Mouse (Mus musculus): Measurements from ENCODE around the gene Flot2. TPM values are rescaled to one million over a fixed set of nuclear protein-coding genes. Genes with fewer than 3 reads are reported as not detected.

The Flot2 gene
- total RNA-seq, 1 experiment from 2014 or later, result 28.9 TPM

DNA sequence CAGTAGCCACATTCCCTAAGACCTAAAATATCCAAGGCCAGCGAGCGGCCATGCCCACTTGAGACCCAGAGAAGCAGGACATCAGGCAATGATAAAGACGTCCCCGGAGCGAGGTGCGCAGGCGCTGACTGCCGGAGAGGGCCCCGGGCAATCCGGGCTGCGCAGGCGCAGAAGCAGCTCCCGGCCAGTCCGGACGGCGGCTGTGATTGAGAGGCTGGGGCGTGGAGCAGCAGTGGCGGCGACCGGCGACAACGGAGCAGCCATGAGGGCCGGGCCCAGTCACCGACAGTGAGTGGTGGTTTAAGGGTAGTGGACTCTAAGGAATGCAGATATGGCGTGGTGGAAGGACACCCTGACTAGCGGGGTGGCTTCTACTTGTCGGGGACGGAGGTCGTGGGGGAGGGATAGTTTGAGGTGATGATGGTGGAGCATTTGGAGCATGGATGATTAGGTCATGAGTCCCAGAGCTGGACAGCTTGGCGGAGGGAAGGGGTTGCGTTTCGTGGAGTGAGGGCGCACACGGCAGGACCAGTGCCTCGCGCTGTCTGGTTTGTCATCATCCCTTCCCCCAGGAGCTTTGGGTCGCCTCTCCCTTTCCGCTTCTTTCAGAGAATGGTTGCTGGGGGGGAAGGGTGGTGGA is 56.9 kb downstream of the Flot2 start, which contains the start of gene Fam222b:
TSS of gene Fam222b (plus strand) at position 157 of the 640 bp plus-strand sequence.
- peak; percentile 94 for ATAC-seq (replicated peaks; ENCODE audit: insufficient number of reproducible peaks, low FRiP score, low TSS enrichment, poor library complexity, severe bottlenecking)

DNA sequence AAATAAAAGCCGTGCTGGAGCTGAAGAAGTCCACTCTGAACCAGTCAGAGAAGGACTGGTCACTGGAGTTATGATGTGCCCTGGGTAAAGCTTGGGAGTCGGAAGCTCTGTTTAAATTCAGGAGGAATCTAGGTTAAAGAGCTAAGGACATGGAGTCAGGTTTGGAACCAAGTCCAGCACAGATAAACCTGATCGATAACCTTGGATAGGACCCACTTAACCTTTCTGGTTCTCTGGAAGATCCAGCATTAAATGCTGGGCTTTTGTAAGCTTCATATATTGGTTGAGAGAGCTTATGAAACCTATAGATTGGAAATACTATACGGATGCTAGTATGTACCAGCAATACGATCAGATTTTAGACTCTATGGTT is 57.4 kb downstream of the Flot2 start:
- no peak for ATAC-seq (replicated peaks; ENCODE audit: insufficient number of reproducible peaks, low FRiP score, low TSS enrichment, poor library complexity, severe bottlenecking)

DNA sequence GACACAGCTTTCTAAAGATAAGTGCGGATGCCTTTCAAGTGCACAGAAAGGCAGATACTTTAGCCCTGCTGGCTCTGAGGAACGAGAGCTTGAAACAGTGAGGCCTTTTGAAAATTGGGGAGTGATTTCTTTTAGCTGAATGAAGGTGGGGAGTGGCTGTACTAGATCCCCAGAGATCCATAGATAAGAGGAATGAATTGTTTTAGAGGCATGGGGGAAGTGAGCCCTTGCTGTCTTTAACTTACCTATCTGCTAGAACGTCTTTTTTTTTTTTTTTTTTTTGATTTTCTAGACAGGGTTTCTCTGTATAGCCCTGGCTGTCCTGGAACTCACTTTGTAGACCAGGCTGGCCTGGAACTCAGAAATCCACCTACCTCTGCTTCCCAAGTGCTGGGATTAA is 59.3 kb downstream of the Flot2 start:
- ATAC-seq (replicated peaks; ENCODE audit: insufficient number of reproducible peaks, low FRiP score, low TSS enrichment, poor library complexity, severe bottlenecking), result no peak

DNA sequence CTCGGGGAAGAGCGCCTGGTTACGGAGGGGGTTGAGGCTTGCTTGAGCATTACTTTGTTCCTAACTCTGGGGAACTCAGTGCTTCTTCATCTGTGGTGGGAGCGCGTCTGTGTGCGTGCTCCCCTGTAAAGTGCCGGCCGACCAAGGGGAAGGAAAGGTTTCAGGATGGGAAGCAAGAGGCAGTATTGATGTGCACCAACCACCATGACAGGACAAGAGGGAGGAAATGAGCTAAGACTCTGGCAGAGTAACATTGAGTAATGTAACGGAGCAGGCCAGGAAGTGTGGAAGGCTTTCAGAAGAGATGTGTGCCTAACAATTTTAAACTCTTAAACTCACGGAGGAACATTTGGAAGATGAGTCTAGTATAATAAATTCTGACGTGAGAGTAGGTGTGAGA is 63.0 kb downstream of the Flot2 start:
- ATAC-seq (replicated peaks; ENCODE audit: insufficient number of reproducible peaks, low FRiP score, low TSS enrichment, poor library complexity, severe bottlenecking), result no peak; the same call in 1 of the 2 replicates

DNA sequence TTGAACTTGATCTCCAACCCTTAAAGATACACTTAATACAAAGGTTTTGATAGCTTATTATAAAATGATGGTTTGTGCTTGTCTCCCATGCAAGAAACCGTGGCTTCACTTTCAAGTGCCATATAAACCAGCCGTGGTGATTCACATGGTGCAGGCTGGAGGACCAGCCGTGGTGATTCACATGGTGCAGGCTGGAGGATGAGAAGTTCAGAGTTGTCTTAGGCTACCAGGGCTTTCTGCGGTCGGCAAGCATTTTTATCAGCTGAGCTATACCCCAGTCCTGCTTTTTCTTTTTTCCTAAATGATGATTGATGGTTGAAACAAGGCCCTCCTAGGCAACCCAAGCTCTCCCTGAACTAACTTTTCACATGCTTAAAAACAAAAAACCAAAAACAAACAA is 64.4 kb downstream of the Flot2 start:
- ATAC-seq (replicated peaks; ENCODE audit: insufficient number of reproducible peaks, low FRiP score, low TSS enrichment, poor library complexity, severe bottlenecking), result no peak

DNA sequence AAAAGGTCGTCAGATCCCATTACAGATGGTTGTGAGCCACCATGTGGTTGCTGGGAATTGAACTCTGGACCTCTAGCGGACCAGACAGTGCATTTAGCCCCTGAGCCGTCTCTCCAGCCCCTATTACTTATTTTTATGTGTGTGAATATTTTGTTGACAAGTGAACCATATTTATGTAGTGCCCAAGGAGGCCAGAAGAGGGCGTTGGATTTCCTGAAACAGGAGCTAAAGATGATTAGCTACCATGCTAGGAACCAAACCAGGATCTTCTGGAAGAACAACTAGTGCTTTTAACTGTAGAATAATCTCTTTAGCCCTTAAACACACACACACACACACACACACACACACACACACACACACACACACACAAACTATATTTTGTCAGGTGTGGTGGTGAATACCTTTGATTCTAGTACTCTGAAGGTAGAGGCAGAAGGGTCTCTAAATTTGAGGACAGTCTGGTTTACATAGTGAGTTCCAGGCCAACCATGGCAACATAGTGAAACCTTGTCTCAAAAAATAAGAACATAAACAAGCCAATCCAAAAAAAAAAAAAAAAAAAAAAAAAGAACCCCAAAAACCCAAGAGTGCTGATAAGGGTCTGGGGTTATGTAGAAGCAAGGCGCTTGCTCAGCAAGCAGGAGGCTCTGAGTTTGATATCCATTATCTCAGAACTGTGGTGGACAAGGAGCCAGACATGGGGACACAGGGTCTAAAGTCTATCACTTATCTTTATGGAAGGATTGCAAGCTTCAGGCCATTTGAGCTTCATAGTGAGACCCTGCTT is 65.4 kb downstream of the Flot2 start:
- ATAC-seq (replicated peaks; ENCODE audit: insufficient number of reproducible peaks, low FRiP score, low TSS enrichment, poor library complexity, severe bottlenecking), result no peak

DNA sequence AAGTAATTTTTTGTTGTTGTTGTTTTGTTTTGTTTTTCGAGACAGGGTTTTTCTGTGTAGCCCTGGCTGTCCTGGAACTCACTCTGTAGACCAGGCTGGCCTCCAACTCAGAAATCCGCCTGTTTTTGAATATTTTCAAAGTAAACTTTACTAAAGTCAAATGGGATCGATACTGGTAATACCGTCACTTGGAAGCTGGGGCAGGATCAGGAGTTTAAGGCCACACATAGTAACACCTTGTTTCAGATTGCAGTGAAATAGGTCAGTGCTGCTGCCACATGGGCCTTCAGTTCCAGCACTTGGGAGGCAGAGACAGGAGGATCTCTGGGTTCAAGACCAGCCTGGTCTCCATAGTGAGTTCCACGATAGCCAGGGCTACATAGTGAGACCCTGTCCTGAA is 66.8 kb downstream of the Flot2 start:
- no peak for ATAC-seq (replicated peaks; ENCODE audit: insufficient number of reproducible peaks, low FRiP score, low TSS enrichment, poor library complexity, severe bottlenecking)

Other genes starting within 250 kb of the Flot2 start
- not detected in 3 replicates for gene Pipox, start 143.8 kb upstream of the Flot2 start, total RNA-seq (2017)
- not detected in 3 replicates for gene Sez6, start 107.1 kb upstream of the Flot2 start, total RNA-seq (2017)
- gene Phf12, start 55.2 kb upstream of the Flot2 start, total RNA-seq (2017), result 34.9 to 44.3 TPM (median 43.9 TPM) in 3 replicates
- gene Dhrs13, start 5.7 kb upstream of the Flot2 start, total RNA-seq (2017), result 0.39 to 0.86 TPM in 2 of 3 replicates, not detected in the other
- gene Eral1, start 42.5 kb downstream of the Flot2 start, total RNA-seq (2017), result 7.1 to 17.9 TPM (median 16.5 TPM) in 3 replicates
- gene Fam222b, start 56.7 kb downstream of the Flot2 start, total RNA-seq (2017), result 3.6 to 7.9 TPM (median 4.4 TPM) in 3 replicates
- 3.6 to 4.9 TPM (median 3.6 TPM) in 3 replicates for gene Traf4, start 127.7 kb downstream of the Flot2 start, total RNA-seq (2017)
- 2.5 to 4.3 TPM (median 2.8 TPM) in 3 replicates for gene Nek8, start 138.7 kb downstream of the Flot2 start, total RNA-seq (2017)
- gene Tlcd1, start 138.8 kb downstream of the Flot2 start, total RNA-seq (2017), result 2.5 to 4.6 TPM (median 2.9 TPM) in 3 replicates
- 1,700 to 2,580 TPM (median 2,203 TPM) in 3 replicates for gene Rpl23a, start 145.7 kb downstream of the Flot2 start, total RNA-seq (2017)
- gene Rab34, start 150.5 kb downstream of the Flot2 start, total RNA-seq (2017), result not detected in 3 replicates
- not detected in 3 replicates for gene Proca1, start 155.5 kb downstream of the Flot2 start, total RNA-seq (2017)
- 43.1 to 61.5 TPM (median 48.3 TPM) in 3 replicates for gene Sdf2, start 207.8 kb downstream of the Flot2 start, total RNA-seq (2017)
- 54.5 to 84.6 TPM (median 59.8 TPM) in 3 replicates for gene Supt6, start 208.1 kb downstream of the Flot2 start, total RNA-seq (2017)
- gene 2610507B11Rik, start 223.8 kb downstream of the Flot2 start, total RNA-seq (2017), result 77.6 to 107 TPM (median 97.1 TPM) in 3 replicates

Measured in monocyte, adult 5-6 weeks (primary cell).